Mouse (Mus musculus) right cerebral cortex, postnatal 14 days (tissue): Measurements from ENCODE around the gene Ccl21b.
"Not testable (repeated sequence)": the region's sequence is repeated elsewhere in the genome, so short reads cannot be mapped to it uniquely, and the experiment has no call there.

Experiments used
- DNase-seq: peaks from one replicate; pipeline ENCODE4 v3.0.0; 2022

The Ccl21b gene

DNA sequence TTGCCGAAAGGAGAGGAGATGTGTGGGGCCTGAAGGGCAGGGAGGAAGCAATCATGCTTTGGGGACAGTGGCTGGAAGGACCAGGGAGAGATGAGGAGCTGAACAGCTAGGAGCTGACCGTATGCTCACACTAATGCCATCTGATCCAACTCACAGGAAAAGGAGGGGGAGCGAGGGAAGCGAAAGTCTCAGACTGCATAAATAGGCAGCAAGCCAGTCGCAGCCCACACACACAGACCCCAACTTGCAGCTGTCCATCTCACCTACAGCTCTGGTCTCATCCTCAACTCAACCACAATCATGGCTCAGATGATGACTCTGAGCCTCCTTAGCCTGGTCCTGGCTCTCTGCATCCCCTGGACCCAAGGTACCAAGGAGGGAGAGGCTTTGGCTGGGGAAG is at the start of gene Ccl21b:
Ccl21b (plus strand) TSS at position 301 of the 400 bp plus-strand sequence.
- not testable (repeated sequence) for DNase-seq

GRCm38 (mm10) chr4:42240339-42240738 is 15.2 kb upstream of the Ccl21b start, which contains the start of gene Gm10600:
Gm10600 (plus strand) TSS chr4:42240639.
- DNase-seq, result not testable (repeated sequence)

DNA sequence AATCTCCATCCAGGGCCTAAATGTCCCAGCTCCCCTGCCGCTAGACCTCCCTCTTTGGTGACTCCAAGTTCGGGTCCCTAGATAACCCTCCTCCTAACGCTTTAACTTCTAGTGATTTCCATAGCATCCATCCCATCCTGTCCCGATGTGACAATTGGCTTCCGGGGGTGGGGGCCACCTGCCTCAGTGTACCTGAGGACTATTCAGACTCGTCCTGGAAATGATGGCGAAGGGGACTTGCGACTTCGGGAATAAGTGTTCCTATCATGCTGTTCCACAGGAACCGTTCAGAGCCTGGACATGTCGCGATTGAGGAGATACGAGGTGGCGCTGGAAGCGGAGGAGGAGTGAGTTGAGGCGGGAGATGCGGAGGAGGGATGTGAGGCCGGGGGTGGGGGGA is 38.4 kb downstream of the Ccl21b start, which contains the start of gene Gm21953:
Gm21953 (plus strand) TSS at position 301 of the 400 bp plus-strand sequence.
- not testable (repeated sequence) for DNase-seq
